8 mouse cellular contexts compared by ENCODE assay signal in the genomic region with DNA sequence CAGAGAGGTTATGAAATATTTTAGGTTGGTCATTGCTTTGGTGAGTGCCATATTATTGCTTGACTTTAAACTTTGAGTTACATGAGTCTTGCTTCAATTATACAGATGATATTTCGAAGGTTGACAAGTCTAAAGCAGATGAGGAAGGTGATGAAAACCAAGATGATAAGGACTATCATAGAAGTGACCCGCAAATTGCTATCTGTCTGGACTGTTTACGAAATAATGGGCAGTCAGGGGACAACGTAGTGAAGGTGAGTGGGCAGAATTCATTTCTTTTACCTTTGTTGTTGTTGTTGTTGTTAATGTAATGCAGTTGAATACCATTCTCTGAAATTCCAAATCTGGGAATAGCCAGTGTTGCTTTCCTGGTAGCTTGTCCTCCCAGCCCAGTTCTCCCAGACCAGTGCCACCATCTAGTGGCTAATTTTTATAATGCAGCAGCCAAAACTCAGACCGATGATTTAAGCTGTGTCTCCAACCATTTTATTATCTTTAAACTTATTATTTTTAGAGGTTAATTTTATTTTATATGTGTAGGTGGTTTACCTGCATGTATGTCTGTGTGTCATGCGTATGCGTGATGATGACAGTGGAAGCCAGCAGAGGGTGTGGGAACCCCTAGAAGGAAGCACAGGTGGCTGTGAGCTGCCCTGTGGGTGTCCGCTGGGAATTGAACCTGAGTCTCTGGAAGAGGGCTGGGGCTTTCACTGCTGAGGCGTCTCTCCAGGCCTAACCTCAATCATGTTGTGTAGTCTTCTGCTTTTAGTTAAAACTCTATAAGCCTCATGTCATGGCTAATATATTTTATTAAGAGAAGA.
DNase-seq lines count a peak whose midpoint lies in the region; ATAC-seq and TF ChIP-seq lines count a peak whose summit lies in the region.
"Had no signal": no experiment of that assay in that cellular context is flagged by ENCODE, and none has a peak within 500 bp of the region (broad histone marks: within the 10 kb centered on the region; RNA-seq: fewer than 3 reads in every experiment).

No protein-coding gene starts in this region.

- H3K4me3 ChIP-seq in limb, embryonic 14.5 days (replicated peaks; ENCODE audit: low read length): no peak overlapping the region
- no peak overlapping the region for H3K4me3 ChIP-seq in neural tube, embryonic 15.5 days (replicated peaks)
- H3K4me3 ChIP-seq: heart, embryonic 13.5 days had no signal

- 54% methylated on average over 9 of the region's 9 CpGs for WGBS in limb, embryonic 14.5 days
- 53% methylated on average over 9 of the region's 9 CpGs for whole genome bisulfite sequencing in neural tube, embryonic 15.5 days

- ATAC-seq in erythroblast, adult 5-6 weeks (replicated peaks; ENCODE audit: low FRiP score, poor library complexity, severe bottlenecking): peak; percentile 89
- no peak for ATAC-seq in limb, embryonic 14.5 days (ENCODE audit: low FRiP score, low read depth)
- peak; percentile 77 for ATAC-seq in neural tube, embryonic 15.5 days (ENCODE audit: low FRiP score)

- H3K4me1 ChIP-seq in limb, embryonic 14.5 days (ENCODE audit: control insufficient read depth, insufficient read depth, low read length): no peaks in the 10 kb centered on the region
- no peaks in the 10 kb centered on the region for H3K4me1 ChIP-seq in neural tube, embryonic 15.5 days

- H3K9me3 ChIP-seq in limb, embryonic 14.5 days (ENCODE audit: control insufficient read depth, low read length): no peaks in the 10 kb centered on the region
- no peaks in the 10 kb centered on the region for H3K9me3 ChIP-seq in neural tube, embryonic 15.5 days (replicated peaks)
- H3K9me3 ChIP-seq: heart, embryonic 13.5 days had no signal

- no peaks in the 10 kb centered on the region for H3K36me3 ChIP-seq in limb, embryonic 14.5 days (ENCODE audit: control insufficient read depth, insufficient read depth, low read length)
- no peaks in the 10 kb centered on the region for H3K36me3 ChIP-seq in neural tube, embryonic 15.5 days

- no peak overlapping the region for H3K27ac ChIP-seq in limb, embryonic 14.5 days (replicated peaks; ENCODE audit: low read depth, low read length)
- H3K27ac ChIP-seq in neural tube, embryonic 15.5 days (replicated peaks): no peak overlapping the region
- H3K27ac ChIP-seq: heart, embryonic 13.5 days had no signal

- no peak overlapping the region for H3K4me2 ChIP-seq in limb, embryonic 14.5 days (replicated peaks; ENCODE audit: low read depth, low read length, severe bottlenecking)
- H3K4me2 ChIP-seq in neural tube, embryonic 15.5 days: no peak overlapping the region
- H3K4me2 ChIP-seq: heart, embryonic 13.5 days had no signal

- peak; percentile 15 to 32 for DNase-seq in urinary bladder, postnatal 36 days (ENCODE audit: low spot score in 2 of 2)
- no peak for DNase-seq in urinary bladder, postnatal 10 days (ENCODE audit: low spot score)
- peak; percentile 71 for DNase-seq in brain, adult 2 months (ENCODE audit: low read depth, low spot score)
- peak; percentile 42 for DNase-seq in kidney, adult 9 months
- peak; percentile 41 for DNase-seq in limb, embryonic 14.5 days (ENCODE audit: low spot score)

- no peak for TF ChIP-seq POLR2A in limb, embryonic 14.5 days (IDR thresholded peaks at IDR 0.05; ENCODE audit: borderline replicate concordance, extremely low read depth, insufficient read depth, insufficient read length)

- H3K9ac ChIP-seq in limb, embryonic 14.5 days (ENCODE audit: low read depth, low read length, severe bottlenecking): no peak overlapping the region
- no peak overlapping the region for H3K9ac ChIP-seq in neural tube, embryonic 15.5 days (replicated peaks)
- H3K9ac ChIP-seq: heart, embryonic 13.5 days had no signal

- no peaks in the 10 kb centered on the region for H3K27me3 ChIP-seq in limb, embryonic 14.5 days (ENCODE audit: control insufficient read depth, insufficient read depth, low read length)
- H3K27me3 ChIP-seq in neural tube, embryonic 15.5 days (replicated peaks): no peaks in the 10 kb centered on the region
- H3K27me3 ChIP-seq: heart, embryonic 13.5 days had no signal
